7 mouse cellular contexts compared by ENCODE assay signal in the genomic region with DNA sequence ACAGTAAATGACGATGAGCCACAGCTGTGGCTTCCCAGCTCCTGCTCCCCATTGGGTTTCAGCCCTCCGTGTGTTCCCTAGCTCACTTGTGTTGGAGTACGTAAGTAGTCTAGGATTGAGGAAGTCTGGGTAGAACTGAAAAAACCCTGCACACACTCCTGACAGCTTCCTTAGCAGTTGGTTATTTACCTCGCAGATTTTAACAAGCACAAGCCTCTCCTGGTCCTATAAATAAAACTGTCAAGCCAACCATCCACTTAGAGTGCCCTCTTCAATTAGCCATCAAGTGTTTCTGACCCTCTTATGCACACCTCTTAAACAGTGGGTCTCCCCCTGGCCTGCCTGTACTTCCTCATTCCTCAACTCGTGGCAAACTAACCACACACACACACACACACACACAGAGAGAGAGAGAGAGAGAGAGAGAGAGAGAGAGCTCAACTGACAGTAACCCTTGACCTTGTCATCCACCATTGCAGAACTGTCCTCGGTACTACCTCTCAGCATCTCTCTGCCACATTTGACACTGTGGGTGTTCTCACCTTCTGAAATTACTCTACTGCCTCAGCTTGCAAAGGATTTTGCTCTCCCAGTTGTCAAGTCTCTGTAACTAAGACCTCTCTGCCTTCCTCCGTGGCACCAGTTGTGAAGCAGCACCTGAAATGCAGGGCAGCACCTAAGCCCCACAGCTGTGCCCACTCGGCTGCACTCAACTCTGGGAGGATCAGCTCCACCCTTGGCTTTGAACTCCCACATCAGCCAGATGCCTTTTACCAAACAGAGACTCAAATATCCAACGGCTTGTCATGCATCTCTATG. TPM values are rescaled to one million over a fixed set of nuclear protein-coding genes. Genes with fewer than 3 reads are reported as not detected.
A peak's percentile ranks its signal among the peaks of the same experiment; 100 is the strongest.
DNase-seq lines count a peak whose midpoint lies in the region; ATAC-seq and TF ChIP-seq lines count a peak whose summit lies in the region.

No protein-coding gene starts in this region.

- no peak for TF ChIP-seq POLR2A in spleen, adult 2 months (IDR thresholded peaks at IDR 0.05; ENCODE audit: low read depth, low read length)

- WGBS in hindbrain, embryonic 12.5 days, result 77% methylated on average over 9 of the region's 9 CpGs
- 20% methylated on average over 9 of the region's 9 CpGs for WGBS in spleen, adult 2 months

- ATAC-seq in hindbrain, embryonic 12.5 days (ENCODE audit: low FRiP score), result no peak

- no peaks in the 10 kb centered on the region for H3K36me3 ChIP-seq in hindbrain, embryonic 12.5 days
- no peaks in the 10 kb centered on the region for H3K36me3 ChIP-seq in spleen, adult 2 months (ENCODE audit: control insufficient read depth, insufficient read depth, low read length)

- peaks cover 6% of the 10 kb centered on the region for H3K4me1 ChIP-seq in brown adipose tissue, adult 24 weeks (ENCODE audit: control insufficient read depth, insufficient read depth, insufficient read length, low read length)
- peaks cover 20% of the 10 kb centered on the region for H3K4me1 ChIP-seq in hindbrain, embryonic 12.5 days
- H3K4me1 ChIP-seq in spleen, adult 2 months (ENCODE audit: control insufficient read depth, insufficient read depth, insufficient read length), result peaks cover 13% of the 10 kb centered on the region; the same call in 1 of the 2 replicates

- peak overlapping the region; percentile 92; the same call in 1 of the 2 replicates for H3K4me3 ChIP-seq in brown adipose tissue, adult 24 weeks (ENCODE audit: insufficient read depth, low read depth, low read length)
- 0 out of 2 replicates have a peak overlapping the region, but pooled peaks have one; percentile 94 for H3K4me3 ChIP-seq in hindbrain, embryonic 12.5 days
- H3K4me3 ChIP-seq in spleen, adult 2 months (ENCODE audit: extremely low read depth, insufficient read depth, insufficient read length), result no peak overlapping the region; the same call in 1 of the 2 replicates

- TF ChIP-seq CTCF in spleen, adult 2 months (IDR thresholded peaks at IDR 0.05; ENCODE audit: extremely low read depth, insufficient read depth, insufficient read length, insufficient replicate concordance), result no peak

- H3K4me2 ChIP-seq in hindbrain, embryonic 12.5 days (replicated peaks), result peak overlapping the region; percentile 95

- no peaks in the 10 kb centered on the region for H3K9me3 ChIP-seq in hindbrain, embryonic 12.5 days (replicated peaks)

- peak overlapping the region; percentile 83 for H3K27ac ChIP-seq in brown adipose tissue, adult 24 weeks (replicated peaks; ENCODE audit: low read depth, low read length)
- no peak overlapping the region for H3K27ac ChIP-seq in hindbrain, embryonic 12.5 days
- H3K27ac ChIP-seq in spleen, adult 2 months (ENCODE audit: insufficient read depth, low read length), result peak overlapping the region; percentile 95

- DNase-seq in ES-CJ7 (ENCODE audit: low read depth, low spot score), result peak; percentile 14
- peak; percentile 71 for DNase-seq in lung, postnatal 10 days
- peak; percentile 46 to 74 for DNase-seq in spleen, adult 2 months (ENCODE audit: low read depth in 1 of 2, low spot score in 2 of 2)
- DNase-seq in left cerebral cortex, postnatal 10 days (ENCODE audit: extremely low spot score in 1 of 2, low spot score in 2 of 2), result no peak
- no peak for DNase-seq in left cerebral cortex, adult 18-20 months (ENCODE audit: low spot score in 2 of 2)

- H3K27me3 ChIP-seq in hindbrain, embryonic 12.5 days, result no peaks in the 10 kb centered on the region
- H3K27me3 ChIP-seq in spleen, adult 2 months (ENCODE audit: control insufficient read depth, insufficient read depth, low read length), result no peaks in the 10 kb centered on the region

- intact Hi-C loops in left cerebral cortex, postnatal 10 days (cut with DNase I), result loop anchor here (5.0 kb wide), 1 partner anchor 122 kb away; no protein-coding TSS in a partner anchor

- no peak overlapping the region for H3K9ac ChIP-seq in hindbrain, embryonic 12.5 days

RNA-seq across cellular contexts. Expression of gene Atp13a3, which starts 15.7 kb away (rescaled TPM):
- polyA plus RNA-seq in brown adipose tissue, adult 24 weeks (2012; ENCODE audit: insufficient read depth, insufficient read length, missing spikeins), result 21.9 and 31.4 TPM in 2 replicates
- polyA plus RNA-seq in hindbrain, embryonic 12.5 days (2016; fragmentation: Nextera tagmentation; extraction: Ambion mirVana), result 14.6 and 14.8 TPM in 2 replicates
- 13.4 and 15.3 TPM in 2 replicates for polyA plus RNA-seq in spleen, adult 2 months (2012; rRNA removed)
- 10 to 100 TPM; 62.6 to 77.3 TPM for total RNA-seq in left cerebral cortex, postnatal 10 days (2021)
- 10 to 100 TPM; 71.3 to 76.2 TPM for total RNA-seq in left cerebral cortex, adult 18-20 months (2021)

Comparison
In these comparisons a context has a peak if more than half of its experiments do, and no peak if none do; other contexts are left out.
1. DNase-seq: peak in ES-CJ7 (single experiment), lung, postnatal 10 days (single experiment) and spleen, adult 2 months (2 of 2); none in left cerebral cortex, postnatal 10 days (0 of 2) and left cerebral cortex, adult 18-20 months (0 of 2).